Mouse (Mus musculus): ENCODE results near the gene Parp16.
"Not testable (repeated sequence)": the region's sequence is repeated elsewhere in the genome, so short reads cannot be mapped to it uniquely, and the experiment has no call there.

DNA sequence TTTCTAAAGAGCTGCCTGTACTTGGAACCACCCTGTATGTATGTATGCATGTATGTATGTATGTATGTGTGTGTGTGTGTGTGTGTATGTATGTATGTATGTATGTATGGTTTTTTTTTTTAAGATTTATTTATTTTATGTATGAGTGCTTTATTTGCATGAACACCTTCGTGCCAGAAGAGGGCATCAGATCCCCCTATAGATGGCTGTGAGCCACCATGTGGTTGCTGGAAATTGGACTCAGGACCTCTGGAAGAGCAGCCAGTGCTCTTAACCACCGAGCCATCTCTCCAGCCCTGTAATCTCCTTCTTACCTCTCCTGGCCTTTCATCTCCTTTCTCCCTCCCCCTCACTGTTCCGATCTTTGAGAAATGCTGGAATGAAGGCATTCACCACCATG, 25.2 kb downstream of the Parp16 start:
- TF ChIP-seq CHD2 (IDR thresholded peaks at IDR 0.05; ENCODE audit: low read depth, low read length); MAFK (IDR thresholded peaks at IDR 0.05; ENCODE audit: insufficient read depth, low read depth, low read length); HCFC1 (IDR thresholded peaks at IDR 0.05; ENCODE audit: borderline replicate concordance, insufficient read depth, low read length); ZC3H11A (IDR thresholded peaks at IDR 0.05; ENCODE audit: borderline replicate concordance, low read depth, low read length); ZNF384 (IDR thresholded peaks at IDR 0.05; ENCODE audit: low read depth, low read length): not testable (repeated sequence)
